In genomic region chr6:92241178-92241906, GRCm38 (mm10) we compare ENCODE assay signal across 10 mouse cellular contexts. TPM values are rescaled to one million over a fixed set of nuclear protein-coding genes. Genes with fewer than 3 reads are reported as not detected.
DNase-seq lines count a peak whose midpoint lies in the region; ATAC-seq and TF ChIP-seq lines count a peak whose summit lies in the region.
"Had no signal": no experiment of that assay in that cellular context is flagged by ENCODE, and none has a peak within 500 bp of the region (broad histone marks: within the 10 kb centered on the region; RNA-seq: fewer than 3 reads in every experiment).

No protein-coding gene starts in this region.

- H3K4me3 ChIP-seq in forebrain, embryonic 12.5 days (replicated peaks): no peak overlapping the region
- no peak overlapping the region for H3K4me3 ChIP-seq in lung, postnatal 0 days (ENCODE audit: low read depth, low read length)
- H3K4me3 ChIP-seq: embryonic facial prominence, embryonic 13.5 days had no signal

- no peak overlapping the region for H3K4me2 ChIP-seq in forebrain, embryonic 12.5 days
- H3K4me2 ChIP-seq in lung, postnatal 0 days (replicated peaks; ENCODE audit: low read depth, low read length): no peak overlapping the region
- H3K4me2 ChIP-seq: embryonic facial prominence, embryonic 13.5 days had no signal

- ATAC-seq in forebrain, embryonic 12.5 days (ENCODE audit: low FRiP score): peak; percentile 86; the same call in 1 of the 2 replicates
- peak; percentile 91 for ATAC-seq in lung, postnatal 0 days

- no peak overlapping the region for H3K27ac ChIP-seq in forebrain, embryonic 12.5 days
- no peak overlapping the region for H3K27ac ChIP-seq in lung, postnatal 0 days (ENCODE audit: low read length)
- H3K27ac ChIP-seq: embryonic facial prominence, embryonic 13.5 days had no signal

- H3K9me3 ChIP-seq in forebrain, embryonic 12.5 days: no peaks in the 10 kb centered on the region
- no peaks in the 10 kb centered on the region for H3K9me3 ChIP-seq in lung, postnatal 0 days (ENCODE audit: low read length)
- H3K9me3 ChIP-seq: embryonic facial prominence, embryonic 13.5 days had no signal

- TF ChIP-seq CTCF in lung, postnatal 0 days (IDR thresholded peaks at IDR 0.05): no peak

- peak; percentile 69 for DNase-seq in ES-CJ7 (ENCODE audit: low read depth, low spot score)
- DNase-seq in adrenal gland, postnatal 36 days: peak; percentile 66 to 76
- peak; percentile 55 for DNase-seq in heart, postnatal 4 days
- peak; percentile 14 to 58 for DNase-seq in layer of hippocampus, adult 18-20 months (ENCODE audit: low spot score in 2 of 2)
- DNase-seq in lung, postnatal 0 days (ENCODE audit: low spot score): peak; percentile 60
- DNase-seq in retina, adult 2 months (ENCODE audit: low read depth, low spot score): peak; percentile 29
- peak; percentile 40 for DNase-seq in thymus, postnatal 25 days

- no peak overlapping the region for H3K9ac ChIP-seq in forebrain, embryonic 12.5 days
- no peak overlapping the region for H3K9ac ChIP-seq in lung, postnatal 0 days (replicated peaks; ENCODE audit: low read depth)
- H3K9ac ChIP-seq: embryonic facial prominence, embryonic 13.5 days had no signal

- 78% methylated on average over 3 of the region's 3 CpGs for WGBS in forebrain, embryonic 12.5 days
- 61% methylated on average over 3 of the region's 3 CpGs for WGBS in lung, postnatal 0 days

- peaks cover 12% of the 10 kb centered on the region; the same call in 1 of the 2 replicates for H3K4me1 ChIP-seq in forebrain, embryonic 12.5 days
- 0 out of 2 replicates have a peak, but pooled peaks cover 4% of the 10 kb centered on the region for H3K4me1 ChIP-seq in lung, postnatal 0 days (ENCODE audit: insufficient read depth, low read depth, low read length)

- TF ChIP-seq EP300 in lung, postnatal 0 days (IDR thresholded peaks at IDR 0.05): no peak

- H3K36me3 ChIP-seq in forebrain, embryonic 12.5 days (replicated peaks): no peaks in the 10 kb centered on the region
- no peaks in the 10 kb centered on the region for H3K36me3 ChIP-seq in lung, postnatal 0 days (ENCODE audit: insufficient read depth, low read length)
- H3K36me3 ChIP-seq: embryonic facial prominence, embryonic 13.5 days had no signal

- H3K27me3 ChIP-seq in forebrain, embryonic 12.5 days: peaks cover 48% of the 10 kb centered on the region
- H3K27me3 ChIP-seq in lung, postnatal 0 days (replicated peaks; ENCODE audit: insufficient read depth, low read length): 0 out of 2 replicates have a peak, but pooled peaks cover 8% of the 10 kb centered on the region

RNA-seq across cellular contexts. Expression of gene Trh, which starts 3.1 kb away (rescaled TPM):
- total RNA-seq in adrenal gland, postnatal 36 days (2021): not detected
- 3.8 and 4.4 TPM in 2 replicates for polyA plus RNA-seq in forebrain, embryonic 12.5 days (2016; fragmentation: Nextera tagmentation; extraction: Ambion mirVana)
- total RNA-seq in heart, postnatal 4 days (2021): not detected
- total RNA-seq in layer of hippocampus, adult 18-20 months (2021): 1 to 10 TPM; 1.0 to 1.7 TPM
- polyA plus RNA-seq in lung, postnatal 0 days (2015; fragmentation: Nextera tagmentation; extraction: Ambion mirVana): 0.13 and 0.47 TPM in 2 replicates
- polyA plus RNA-seq: embryonic facial prominence, embryonic 13.5 days; small intestine, adult 2 months had no signal

RNA-seq across cellular contexts. Expression of gene Rbsn, which starts 26.6 kb away (rescaled TPM):
- total RNA-seq in adrenal gland, postnatal 36 days (2021): 10 to 100 TPM; 20.4 to 23.1 TPM
- polyA plus RNA-seq in forebrain, embryonic 12.5 days (2016; fragmentation: Nextera tagmentation; extraction: Ambion mirVana): 36.1 and 40.5 TPM in 2 replicates
- total RNA-seq in heart, postnatal 4 days (2021): 10 to 100 TPM; 16.1 to 21.5 TPM
- total RNA-seq in layer of hippocampus, adult 18-20 months (2021): 10 to 100 TPM; 36.0 to 42.1 TPM
- 14.3 and 16.0 TPM in 2 replicates for polyA plus RNA-seq in lung, postnatal 0 days (2015; fragmentation: Nextera tagmentation; extraction: Ambion mirVana)

RNA-seq across cellular contexts. Expression of gene Mrps25, which starts 57.5 kb away (rescaled TPM):
- 10 to 100 TPM; 48.9 to 49.8 TPM for total RNA-seq in adrenal gland, postnatal 36 days (2021)
- 73.0 and 73.5 TPM in 2 replicates for polyA plus RNA-seq in forebrain, embryonic 12.5 days (2016; fragmentation: Nextera tagmentation; extraction: Ambion mirVana)
- 10 to 100 TPM; 55.7 to 56.8 TPM for total RNA-seq in heart, postnatal 4 days (2021)
- total RNA-seq in layer of hippocampus, adult 18-20 months (2021): 10 to 100 TPM; 48.5 to 54.5 TPM
- 26.5 and 33.9 TPM in 2 replicates for polyA plus RNA-seq in lung, postnatal 0 days (2015; fragmentation: Nextera tagmentation; extraction: Ambion mirVana)
